Mouse (Mus musculus) kidney, adult 11 months (tissue): Measurements from ENCODE around the gene Dnm3.

Experiments
- DNase-seq: peaks from one replicate; pipeline ENCODE4 v3.0.0; 2022

The Dnm3 gene

DNA sequence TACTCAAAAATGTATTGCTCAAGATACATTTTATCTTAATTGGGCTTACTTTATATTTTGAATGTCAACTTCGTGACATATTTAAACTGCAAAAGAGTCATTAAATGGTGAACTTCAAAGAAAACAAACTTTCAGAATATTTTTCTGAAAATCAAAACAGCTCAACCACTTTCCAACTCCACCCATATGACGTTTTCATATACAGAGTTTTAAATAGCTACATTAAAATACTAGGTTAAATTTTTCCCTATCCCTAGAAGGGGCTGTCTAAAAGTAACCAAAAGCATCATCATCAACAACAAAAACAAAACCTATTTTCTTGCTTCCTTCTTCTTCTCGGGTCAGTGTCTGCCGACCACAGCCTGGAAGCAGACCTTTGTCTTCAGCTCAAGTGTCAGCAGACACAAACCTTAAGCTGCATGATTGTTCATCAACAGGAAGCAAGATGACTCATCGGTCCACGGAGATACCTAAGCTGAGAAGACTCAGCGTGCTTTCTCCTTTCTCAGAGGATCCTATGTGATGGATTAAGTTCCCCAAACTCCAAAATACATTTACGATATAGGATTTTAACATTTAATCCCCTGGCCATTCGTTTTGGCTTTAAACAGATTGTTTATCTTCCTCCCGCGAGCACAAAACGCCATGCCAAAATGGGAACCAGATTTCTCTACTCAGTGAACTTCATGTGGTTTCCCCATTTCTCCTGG is 270.7 kb downstream of the Dnm3 start:
- no peak for DNase-seq

DNA sequence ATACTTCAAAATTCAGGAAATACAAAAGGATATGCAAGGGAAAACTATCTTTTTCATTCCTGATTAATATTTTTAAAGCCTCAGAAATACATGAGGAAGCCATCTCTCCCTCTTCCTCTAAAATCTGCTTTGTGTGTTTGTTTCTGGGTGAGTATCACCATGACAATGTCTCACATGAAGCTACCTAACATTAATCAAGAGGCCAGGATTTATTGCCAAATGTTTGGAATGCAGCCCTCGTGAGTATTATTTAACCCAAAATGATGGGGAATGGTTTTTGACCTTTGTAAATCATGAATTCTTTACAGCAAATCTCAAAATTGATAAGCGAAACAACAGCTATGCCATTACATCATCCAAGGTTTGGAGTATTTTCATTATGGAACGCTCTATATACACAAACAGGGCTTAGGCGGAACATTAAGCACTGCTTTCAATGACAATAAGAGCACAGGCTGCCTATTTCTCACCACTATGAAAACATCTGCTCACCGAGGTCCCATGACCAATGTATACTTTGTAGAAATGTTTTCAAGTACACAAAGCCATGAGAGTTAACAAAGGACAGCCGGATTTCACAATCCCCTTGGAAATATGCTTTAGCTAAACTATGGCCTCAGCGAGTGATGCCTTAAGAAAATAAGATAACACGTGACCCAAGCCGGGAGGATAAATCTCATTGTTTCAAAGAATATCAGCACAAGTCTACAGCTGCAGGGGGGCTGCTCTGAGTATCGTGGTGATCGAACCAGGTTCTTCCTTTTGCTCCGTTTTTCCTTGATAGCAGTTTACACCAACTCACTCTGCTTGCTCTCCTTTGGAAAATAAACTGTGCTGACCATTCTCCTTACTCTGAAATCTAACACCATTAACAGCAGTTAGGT is 275.1 kb downstream of the Dnm3 start:
- no peak for DNase-seq

DNA sequence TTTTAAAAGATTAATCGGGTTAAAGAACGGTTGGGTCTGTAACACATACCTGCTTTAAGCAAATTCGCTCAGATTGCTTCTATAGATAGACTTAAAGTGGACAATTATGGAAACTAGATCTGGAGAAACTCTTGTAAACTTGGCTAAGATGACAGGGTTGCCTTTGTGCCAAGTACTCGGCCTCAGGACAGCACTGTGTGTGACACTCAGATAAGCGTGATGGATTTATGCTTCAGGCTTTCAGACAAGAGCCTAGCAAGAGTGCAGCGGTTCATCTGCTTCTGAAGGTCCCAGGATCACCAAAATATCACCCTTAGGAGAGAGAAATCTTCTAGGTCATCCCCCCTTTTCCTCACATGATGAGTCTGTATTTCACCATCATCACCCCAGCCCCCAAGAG is 277.4 kb downstream of the Dnm3 start:
- no peak for DNase-seq

DNA sequence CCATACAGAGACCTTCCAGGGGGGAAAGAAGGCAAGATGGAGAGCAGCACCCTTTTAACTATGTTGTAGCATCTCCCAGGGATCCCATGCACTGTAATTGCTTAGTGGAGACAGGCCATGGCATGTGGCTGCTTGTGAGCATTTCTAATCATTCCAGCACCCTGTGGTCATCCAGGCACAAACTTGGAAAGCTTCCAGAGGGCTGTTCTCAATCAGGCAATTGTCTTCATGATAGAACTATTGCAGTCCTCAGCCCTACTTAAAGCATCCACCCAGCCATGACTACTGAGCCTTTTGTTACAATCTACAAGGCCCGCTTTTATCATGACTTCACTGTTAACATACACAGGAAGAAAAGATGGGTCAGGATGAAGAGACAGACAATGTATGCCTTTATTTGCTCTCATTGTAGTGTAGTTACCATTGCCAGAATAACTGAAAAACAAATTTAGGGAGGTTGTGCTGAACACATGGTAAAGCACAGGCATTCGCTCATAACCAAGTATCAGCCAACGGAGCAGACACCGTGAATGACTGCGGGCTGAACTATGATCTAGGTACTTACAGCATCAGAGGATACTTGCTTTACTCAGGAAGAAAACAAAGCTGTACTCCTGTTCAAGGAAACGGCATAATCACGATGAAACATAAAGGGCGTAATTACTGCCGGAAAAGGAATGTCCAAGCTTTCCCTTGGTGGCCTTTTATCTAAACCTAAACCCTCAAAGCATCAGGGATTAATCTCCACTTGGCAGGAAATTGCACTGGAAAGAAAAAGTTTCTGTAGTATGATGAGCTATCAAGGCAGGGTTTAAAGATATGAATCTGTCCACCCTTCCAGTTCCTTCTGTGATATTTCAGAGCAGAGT is 280.8 kb downstream of the Dnm3 start:
- DNase-seq, result no peak

- DNase-seq, result no peak
These were observed 289.1 kb downstream of the Dnm3 start for GRCm38 (mm10) chr1:162188744-162189143.

DNA sequence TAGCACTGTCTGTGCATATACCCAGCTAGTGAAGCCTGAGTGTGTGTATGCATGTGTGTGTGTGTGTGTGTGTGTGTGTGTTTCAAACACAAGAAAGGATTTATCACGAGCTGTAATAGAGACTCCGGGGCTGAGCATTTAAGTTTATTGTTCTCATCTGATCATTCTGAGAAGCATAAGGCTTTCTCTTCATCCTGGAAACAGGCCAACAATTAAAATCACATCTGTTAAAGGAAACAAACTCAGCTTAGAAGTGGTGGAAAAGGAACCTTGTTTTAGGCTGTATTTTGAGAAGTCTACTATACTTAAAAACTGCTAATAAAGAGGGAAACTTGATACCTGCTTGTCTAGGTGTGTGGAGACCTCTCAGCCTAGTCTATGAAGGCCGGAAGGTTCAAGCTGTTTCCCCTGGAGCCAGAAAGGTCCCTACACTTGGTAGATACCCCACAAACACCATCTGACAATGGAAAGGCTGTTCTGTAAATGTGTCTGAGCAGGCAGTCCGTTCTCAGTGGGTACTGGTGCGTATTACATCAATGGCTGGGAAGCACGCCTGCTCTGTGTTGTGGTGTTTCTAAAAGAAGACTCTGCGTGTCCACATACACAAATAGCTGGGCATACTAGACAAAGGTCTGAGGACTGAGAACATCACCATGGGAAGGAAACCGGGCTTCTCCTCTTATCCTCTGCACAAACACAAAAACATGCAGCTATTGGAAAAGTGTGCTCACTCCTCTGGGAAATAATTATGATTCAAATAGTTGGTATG is 290.3 kb downstream of the Dnm3 start:
- DNase-seq, result no peak

DNA sequence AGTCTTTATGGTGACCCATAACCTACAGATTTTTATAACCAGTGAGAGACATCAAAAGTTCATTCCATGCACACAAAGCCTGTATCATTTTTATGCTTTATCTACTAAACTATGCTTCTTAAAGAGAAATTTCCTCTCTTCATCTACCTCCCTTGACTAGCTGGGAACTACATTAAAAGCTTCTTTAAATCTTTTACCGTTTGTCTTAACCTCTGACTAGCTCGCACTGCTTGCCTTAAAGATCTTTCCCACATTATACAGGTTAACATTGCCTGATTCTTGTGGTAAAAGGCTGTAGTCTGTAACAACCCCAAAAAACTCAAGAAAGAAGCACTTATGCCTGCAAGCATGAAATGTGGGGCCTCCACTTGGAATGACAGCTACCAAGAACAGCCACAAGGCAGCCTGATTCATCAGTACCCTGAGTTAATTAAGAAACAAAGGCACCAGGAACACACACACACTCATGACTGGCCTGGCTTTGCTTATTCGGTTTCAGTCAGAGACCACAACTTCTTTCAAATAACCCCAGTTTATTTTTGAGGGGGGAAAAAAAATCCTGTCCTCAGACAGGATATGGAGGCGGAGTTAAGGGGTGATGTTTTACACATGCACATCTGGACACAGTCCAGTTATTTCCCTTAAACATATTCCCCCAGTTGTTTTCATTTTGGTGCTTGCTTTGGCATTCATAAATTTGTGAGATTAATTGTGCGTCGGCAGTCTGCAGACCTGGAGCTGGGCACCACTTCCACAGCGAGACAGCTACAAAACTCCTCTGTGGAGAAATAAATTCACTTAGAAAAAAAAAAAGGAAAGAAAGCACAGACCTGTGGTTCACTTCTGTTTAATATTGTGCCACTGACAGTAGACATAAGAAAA is 291.1 kb downstream of the Dnm3 start:
- no peak for DNase-seq

GRCm38 (mm10) chr1:162184003-162184748 is 293.7 kb downstream of the Dnm3 start:
- peak; percentile 31 for DNase-seq

DNA sequence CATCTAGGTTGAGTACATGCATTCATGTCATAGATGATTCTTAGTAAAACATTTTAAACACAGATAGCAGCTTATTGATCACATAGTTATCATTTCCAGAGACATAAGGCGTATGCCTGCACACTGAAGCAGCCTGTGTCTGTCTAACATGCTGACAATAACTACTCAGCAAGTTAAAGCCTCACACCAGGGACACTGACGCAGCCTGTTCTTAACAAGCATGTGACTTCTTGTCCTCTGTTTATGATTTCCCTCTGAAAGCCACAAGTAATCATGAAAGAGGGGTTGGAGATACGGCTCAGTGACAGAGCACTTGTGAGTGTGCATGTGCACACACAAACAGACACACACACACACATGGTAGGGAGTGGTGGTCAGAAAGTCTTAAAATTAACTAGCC is 294.4 kb downstream of the Dnm3 start:
- DNase-seq, result no peak

DNA sequence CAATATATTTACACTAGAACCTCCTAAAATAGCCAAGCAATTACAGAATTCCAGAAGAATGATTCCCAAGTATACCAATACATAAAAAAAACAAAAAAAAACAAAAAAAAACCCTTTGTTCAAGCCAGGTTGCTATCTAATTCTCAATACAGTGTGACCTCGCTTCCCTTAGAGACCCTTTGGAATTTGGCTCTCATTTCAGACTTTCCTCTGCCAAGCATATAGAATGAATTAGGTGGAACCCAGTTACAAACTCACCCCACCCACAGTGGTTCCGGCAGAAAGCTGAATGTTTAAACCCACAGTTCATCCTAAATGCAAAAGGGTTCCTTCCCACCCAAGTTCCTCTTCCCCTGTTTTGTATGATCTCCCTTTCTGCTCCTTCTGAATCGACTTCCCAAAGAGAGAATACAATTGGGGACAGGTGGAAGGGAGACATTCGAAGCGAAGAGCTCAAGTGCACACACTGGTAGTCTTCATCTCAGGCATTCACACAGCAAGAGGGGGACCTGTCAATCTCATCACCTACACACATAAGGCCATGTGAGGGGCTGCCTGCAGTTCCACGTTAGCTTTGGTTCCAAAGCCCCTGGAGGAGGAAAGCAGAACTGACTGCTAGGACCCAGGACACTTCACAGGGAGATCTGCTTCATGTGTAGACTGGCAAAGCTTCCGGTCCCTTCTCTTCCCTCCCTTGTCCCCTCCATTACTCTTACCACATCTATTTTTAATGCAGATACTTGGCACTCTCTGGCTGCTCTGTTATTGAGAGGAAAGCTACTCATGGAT is 296.5 kb downstream of the Dnm3 start:
- no peak for DNase-seq

- DNase-seq, result no peak
These were observed 297.4 kb downstream of the Dnm3 start for GRCm38 (mm10) chr1:162180451-162180850.

DNA sequence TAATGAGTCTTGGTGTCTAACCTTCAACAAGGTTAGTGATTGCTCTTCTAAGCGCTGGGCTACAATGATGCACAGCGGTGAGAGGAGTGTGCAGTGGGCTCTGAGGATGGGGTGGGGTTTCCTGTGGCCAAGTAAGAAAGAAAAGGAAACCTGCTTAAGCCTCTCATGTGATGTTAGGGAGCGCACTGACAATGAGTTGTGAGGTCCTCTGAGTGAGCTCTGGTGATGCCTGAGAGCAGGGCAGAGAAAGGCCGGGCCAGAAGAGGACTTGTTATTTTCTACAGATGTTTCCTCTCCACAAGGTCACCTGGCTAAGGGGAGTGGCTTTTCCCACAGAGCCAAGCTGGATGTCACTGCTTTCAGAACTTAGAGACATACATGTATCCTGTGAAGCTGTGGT is 298.4 kb downstream of the Dnm3 start:
- no peak for DNase-seq

- no peak for DNase-seq
These were observed 305.0 kb downstream of the Dnm3 start for GRCm38 (mm10) chr1:162172806-162173205.

DNA sequence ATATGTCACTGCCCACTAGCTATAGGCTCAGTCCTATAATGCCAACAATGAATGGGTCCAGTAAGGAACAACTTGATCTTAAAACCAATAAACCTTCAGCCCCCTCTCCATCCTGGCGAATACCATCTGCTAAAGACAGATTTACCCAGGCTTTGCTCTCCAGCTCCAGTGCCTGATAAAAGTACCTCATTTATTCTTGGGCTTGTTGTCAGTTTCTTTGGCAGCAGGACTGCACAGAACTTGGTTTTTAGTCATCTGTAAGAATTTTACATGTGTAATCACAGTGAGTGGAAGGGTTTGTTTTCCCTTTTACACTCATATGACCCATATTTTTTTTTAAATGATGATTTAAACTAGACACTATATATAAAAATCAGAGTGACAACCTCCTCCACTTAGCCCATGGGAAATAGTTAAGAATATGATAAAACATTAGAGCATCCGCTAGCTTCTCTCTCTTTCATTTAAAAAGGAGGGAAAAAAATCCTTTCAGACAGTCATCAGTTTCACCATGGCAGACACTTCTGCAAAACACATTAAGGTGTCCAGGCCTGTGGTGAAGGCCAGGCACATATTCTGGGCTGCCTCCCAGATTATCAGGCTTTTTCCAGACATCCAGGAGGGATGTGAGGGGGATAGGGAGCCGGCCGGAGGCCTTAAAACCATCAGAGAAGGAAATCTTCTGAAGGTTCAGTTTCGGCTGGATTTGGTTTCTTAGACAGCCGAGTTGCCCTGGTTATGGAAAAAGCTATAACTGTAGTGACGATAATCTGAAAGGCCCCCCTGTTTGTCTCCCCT is 313.9 kb downstream of the Dnm3 start:
- DNase-seq, result no peak

DNA sequence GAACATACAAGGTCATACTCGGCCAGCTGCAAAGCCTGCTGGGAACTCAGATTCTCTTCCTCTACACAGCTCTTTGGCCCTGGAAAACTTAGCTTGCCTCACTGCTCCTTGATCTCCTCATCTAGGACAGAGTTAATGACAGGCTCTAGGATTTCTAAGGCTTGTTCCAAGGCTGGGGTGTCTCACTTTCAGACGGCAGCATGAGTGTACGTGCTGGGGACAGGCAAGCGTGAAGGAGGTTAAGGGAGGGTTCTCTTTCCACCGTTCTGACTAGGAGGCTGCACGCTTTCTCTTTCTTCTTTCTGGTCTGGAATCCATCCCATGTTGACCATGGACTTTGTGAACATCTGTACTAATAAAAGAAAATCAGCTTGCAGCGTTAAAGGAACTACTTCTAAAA is 315.2 kb downstream of the Dnm3 start:
- DNase-seq, result no peak

- no peak for DNase-seq
These were observed 315.6 kb downstream of the Dnm3 start for GRCm38 (mm10) chr1:162162249-162162648.

DNA sequence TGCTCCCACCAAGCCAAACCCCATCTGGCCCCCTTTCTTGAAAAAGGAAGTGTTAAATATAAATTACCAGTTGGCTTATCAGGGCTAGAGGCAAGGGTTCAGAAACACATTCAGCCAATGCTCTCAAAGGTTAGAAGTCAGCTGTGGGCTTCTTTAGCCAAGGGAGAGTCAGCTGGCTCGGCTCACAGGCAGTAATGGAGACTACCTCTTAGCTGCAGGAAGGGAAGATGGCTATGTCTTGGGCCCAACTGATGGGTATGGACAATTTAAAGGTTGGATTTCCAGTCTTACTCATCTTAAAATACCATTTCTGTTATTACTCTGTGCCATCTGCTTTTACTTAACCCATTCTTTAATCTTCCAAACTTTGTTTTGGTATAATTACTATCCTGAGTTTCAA is 317.1 kb downstream of the Dnm3 start:
- DNase-seq, result no peak

- no peak for DNase-seq
These were observed 319.3 kb downstream of the Dnm3 start for GRCm38 (mm10) chr1:162158486-162158885.

DNA sequence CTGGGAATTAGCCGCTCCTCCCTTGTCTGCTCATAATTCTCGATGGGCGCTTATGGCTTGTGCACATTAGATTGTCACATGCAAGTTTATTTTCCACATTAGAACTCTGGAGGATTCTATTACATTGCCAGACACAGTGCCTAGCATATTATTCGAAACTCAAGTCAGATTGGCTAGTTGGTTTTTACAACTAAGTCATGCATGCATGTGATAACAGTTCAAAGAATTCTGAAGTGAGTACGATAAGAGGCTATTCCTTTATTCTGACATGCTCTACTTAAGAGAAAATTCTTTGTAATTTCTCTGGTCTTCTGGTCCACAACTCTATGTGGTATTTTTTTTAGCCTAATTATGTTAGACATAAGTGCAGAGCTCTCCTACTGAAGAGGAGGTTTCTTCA is 320.2 kb downstream of the Dnm3 start:
- no peak for DNase-seq
